Mouse (Mus musculus) macrophage (primary cell): ENCODE results near the gene Rph3a. TPM values are rescaled to one million over a fixed set of nuclear protein-coding genes. Genes with fewer than 3 reads are reported as not detected.

Experiments used
- H3K27ac ChIP-seq: fragments of 350-480 bp; formaldehyde crosslinking; 2 replicates; pipeline ENCODE4 v1.9.0; 2021
- H3K36me3 ChIP-seq: fragments of 350-480 bp; formaldehyde crosslinking; 2 replicates; pipeline ENCODE4 v1.9.0; 2021; ENCODE audit errors: inconsistent target
- H3K4me3 ChIP-seq: fragments of 350-480 bp; formaldehyde crosslinking; 2 replicates; pipeline ENCODE4 v1.9.0; 2021; ENCODE audit errors: inconsistent target
- H3K79me2 ChIP-seq: fragments of 350-480 bp; formaldehyde crosslinking; 2 replicates; pipeline ENCODE4 v1.9.0; 2021; ENCODE audit errors: inconsistent target
- WGBS: methylation state at CpG from one replicate; pipeline ENCODE4 v1.1.7; 2026; ENCODE audit warnings: inconsistent platforms; ENCODE audit not compliant: missing documents; 5-methylcytosine and 5-hydroxymethylcytosine counted together
- polyA plus RNA-seq: library from polyadenylated mRNA; stranded (reverse); fragments of 250-400 nt; gene quantifications from 3 replicates; pipeline ENCODE4 v1.2.4, GENCODE M21; 2018; ENCODE audit warnings: inconsistent platforms
- total RNA-seq, 78 experiments: library from RNA; depleted of rRNA; stranded (reverse); fragments of 250-400 nt; gene quantifications; 1 replicate in 9 of 78; 2 replicates in 24 of 78; 3 replicates in 43 of 78; 4 replicates in 2 of 78; pipeline ENCODE4 v1.2.4; 2018; ENCODE audit warnings: inconsistent platforms in 56 of 78

Rph3a gene
- total RNA-seq (2018; cell fraction: chromatin; rRNA removed) = not detected
- total RNA-seq (2018; cell fraction: cytosol; rRNA removed) = under 1 TPM in 8 of 26 experiments, not detected in 18; 0.03 to 0.07 (median 0.04) TPM
- total RNA-seq (2018; cell fraction: nucleus; rRNA removed) = not detected
- polyA plus RNA-seq = not detected in 3 replicates

GRCm38 (mm10) chr5:121009811-121010569, at the start of gene Rph3a:
Gene Rph3a (minus strand): TSS chr5:121010092.
- no peaks in the 10 kb centered on the region for H3K36me3 ChIP-seq
- H3K4me3 ChIP-seq = no peak within 1 kb of the TSS
- H3K27ac ChIP-seq = no peak within 1 kb of the TSS
- 83% methylated on average over 12 of the region's 12 CpGs for WGBS
- no peaks in the 10 kb centered on the region for H3K79me2 ChIP-seq

- 93% methylated on average over 11 of the region's 11 CpGs for WGBS
- no peak overlapping the region for H3K27ac ChIP-seq
- no peaks in the 10 kb centered on the region for H3K79me2 ChIP-seq
- no peaks in the 10 kb centered on the region for H3K36me3 ChIP-seq
- no peak overlapping the region for H3K4me3 ChIP-seq
These were observed 48.4 kb upstream of the Rph3a start for GRCm38 (mm10) chr5:121058261-121058660.

- no peak overlapping the region for H3K4me3 ChIP-seq
- 87% methylated on average over 9 of the region's 9 CpGs for WGBS
- H3K27ac ChIP-seq = no peak overlapping the region
- H3K79me2 ChIP-seq = no peaks in the 10 kb centered on the region
- H3K36me3 ChIP-seq = no peaks in the 10 kb centered on the region
These were observed 44.0 kb upstream of the Rph3a start for GRCm38 (mm10) chr5:121053886-121054285.

GRCm38 (mm10) chr5:121041791-121042190, 31.9 kb upstream of the Rph3a start:
- Histone ChIP-seq H3K79me2 (no peaks in the 10 kb centered on the region), H3K27ac (no peak overlapping the region), H3K36me3 (no peaks in the 10 kb centered on the region), H3K4me3 (no peak overlapping the region)
- 70% methylated on average over 9 of the region's 9 CpGs for WGBS

- Histone ChIP-seq H3K36me3 (no peaks in the 10 kb centered on the region), H3K79me2 (no peaks in the 10 kb centered on the region), H3K4me3 (no peak overlapping the region), H3K27ac (no peak overlapping the region)
- 83% methylated on average over 9 of the region's 9 CpGs for WGBS
These were observed 29.6 kb upstream of the Rph3a start for GRCm38 (mm10) chr5:121039465-121039864.

GRCm38 (mm10) chr5:121030161-121030560, 20.3 kb upstream of the Rph3a start:
- no peak overlapping the region for H3K27ac ChIP-seq
- H3K4me3 ChIP-seq = no peak overlapping the region
- no peaks in the 10 kb centered on the region for H3K79me2 ChIP-seq
- H3K36me3 ChIP-seq = no peaks in the 10 kb centered on the region
- WGBS = 83% methylated on average over 9 of the region's 9 CpGs

GRCm38 (mm10) chr5:121019505-121019904, 9.6 kb upstream of the Rph3a start:
- Histone ChIP-seq H3K4me3 (no peak overlapping the region), H3K79me2 (no peaks in the 10 kb centered on the region), H3K36me3 (no peaks in the 10 kb centered on the region), H3K27ac (no peak overlapping the region)
- 83% methylated on average over 9 of the region's 9 CpGs for WGBS

- no peak overlapping the region for H3K4me3 ChIP-seq
- H3K36me3 ChIP-seq = no peaks in the 10 kb centered on the region
- 76% methylated on average over 5 of the region's 5 CpGs for WGBS
- no peaks in the 10 kb centered on the region for H3K79me2 ChIP-seq
- H3K27ac ChIP-seq = no peak overlapping the region
These were observed 7.8 kb upstream of the Rph3a start for GRCm38 (mm10) chr5:121017699-121018098.

GRCm38 (mm10) chr5:121016405-121016804, 6.5 kb upstream of the Rph3a start:
- Histone ChIP-seq H3K27ac (no peak overlapping the region), H3K4me3 (no peak overlapping the region), H3K36me3 (no peaks in the 10 kb centered on the region), H3K79me2 (no peaks in the 10 kb centered on the region)
- 33% methylated on average over 12 of the region's 12 CpGs for WGBS

- Histone ChIP-seq H3K4me3 (no peak overlapping the region), H3K27ac (no peak overlapping the region), H3K36me3 (no peaks in the 10 kb centered on the region), H3K79me2 (no peaks in the 10 kb centered on the region)
- 92% methylated on average over 2 of the region's 2 CpGs for WGBS
These were observed 4.6 kb upstream of the Rph3a start for GRCm38 (mm10) chr5:121014496-121014895.

GRCm38 (mm10) chr5:121011962-121012361, 2.1 kb upstream of the Rph3a start:
- 58% methylated on average over 2 of the region's 2 CpGs for whole genome bisulfite sequencing
- H3K79me2 ChIP-seq = no peaks in the 10 kb centered on the region
- H3K36me3 ChIP-seq = no peaks in the 10 kb centered on the region
- H3K27ac ChIP-seq = no peak overlapping the region
- no peak overlapping the region for H3K4me3 ChIP-seq

- Histone ChIP-seq H3K79me2 (no peaks in the 10 kb centered on the region), H3K27ac (no peak overlapping the region), H3K36me3 (no peaks in the 10 kb centered on the region), H3K4me3 (no peak overlapping the region)
- WGBS = 4% methylated on average over 19 of the region's 19 CpGs
These were observed 486 bp downstream of the Rph3a start for GRCm38 (mm10) chr5:121009406-121009805.

- Histone ChIP-seq H3K36me3 (no peaks in the 10 kb centered on the region), H3K79me2 (no peaks in the 10 kb centered on the region), H3K4me3 (no peak overlapping the region), H3K27ac (no peak overlapping the region)
- 21% methylated on average over 13 of the region's 15 CpGs for WGBS
These were observed 1.3 kb downstream of the Rph3a start for GRCm38 (mm10) chr5:121008411-121009239.

- Histone ChIP-seq H3K36me3 (no peaks in the 10 kb centered on the region), H3K79me2 (no peaks in the 10 kb centered on the region), H3K4me3 (no peak overlapping the region), H3K27ac (no peak overlapping the region)
- 85% methylated on average over 3 of the region's 3 CpGs for WGBS
These were observed 2.3 kb downstream of the Rph3a start for GRCm38 (mm10) chr5:121007563-121007962.

- H3K27ac ChIP-seq = no peak overlapping the region
- H3K79me2 ChIP-seq = no peaks in the 10 kb centered on the region
- H3K36me3 ChIP-seq = no peaks in the 10 kb centered on the region
- 76% methylated on average over 8 of the region's 8 CpGs for WGBS
- no peak overlapping the region for H3K4me3 ChIP-seq
These were observed 2.8 kb downstream of the Rph3a start for GRCm38 (mm10) chr5:121007130-121007529.
